Mouse (Mus musculus) testis, adult 2 months (tissue): ENCODE measurements around the gene Gm10322.

Source experiments
- CTCF ChIP-seq: fragments of 200-500 bp; IDR thresholded peaks from 2 replicates; pipeline ENCODE4 v1.5.1; 2012; ENCODE audit warnings: low read depth, mild to moderate bottlenecking, inconsistent platforms, low read length, moderate library complexity; ENCODE audit not compliant: control insufficient read depth, insufficient read depth, insufficient replicate concordance
- POLR2A ChIP-seq: fragments of 200-500 bp; IDR thresholded peaks from 2 replicates; pipeline ENCODE4 v1.6.1; 2012; ENCODE audit warnings: low read depth, mild to moderate bottlenecking, inconsistent platforms, low read length, moderate library complexity; ENCODE audit not compliant: control insufficient read depth

DNA sequence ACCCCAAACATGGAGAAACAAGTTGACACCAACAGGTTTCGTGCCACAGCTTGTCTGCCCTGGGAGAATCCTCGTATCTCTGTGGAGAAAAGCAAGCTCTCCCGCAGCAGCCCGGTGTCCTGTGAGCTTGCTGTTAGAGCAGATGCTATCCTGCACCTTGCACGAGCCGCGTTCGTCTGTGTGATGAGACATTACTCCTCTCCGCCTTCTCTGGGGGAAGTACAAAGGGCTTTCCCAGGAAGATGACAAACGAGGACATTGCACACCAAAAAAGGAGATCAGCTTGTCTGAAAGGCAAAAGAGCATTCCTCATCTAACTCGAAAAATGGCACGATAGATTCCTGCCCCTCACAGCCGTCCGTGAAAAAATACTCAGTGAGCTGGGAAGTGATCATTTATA lies 13.0 kb upstream of the Gm10322 start:
- TF ChIP-seq CTCF = no peak
- no peak for TF ChIP-seq POLR2A
